Mouse (Mus musculus): ENCODE data around the gene Pxylp1. TPM values are rescaled to one million over a fixed set of nuclear protein-coding genes. Genes with fewer than 3 reads are reported as not detected.

The Pxylp1 gene
- total RNA-seq, 1 experiment from 2014 or later = 2.6 TPM

GRCm38 (mm10) chr9:96833606-96834005, 58.9 kb downstream of the Pxylp1 start:
- ATAC-seq (ENCODE audit: extremely low read depth, insufficient number of reproducible peaks, low FRiP score, poor library complexity, severe bottlenecking) = no peak

GRCm38 (mm10) chr9:96832516-96832915, 60.0 kb downstream of the Pxylp1 start:
- ATAC-seq (ENCODE audit: extremely low read depth, insufficient number of reproducible peaks, low FRiP score, poor library complexity, severe bottlenecking) = no peak

GRCm38 (mm10) chr9:96830856-96831359, 61.6 kb downstream of the Pxylp1 start:
- ATAC-seq (ENCODE audit: extremely low read depth, insufficient number of reproducible peaks, low FRiP score, poor library complexity, severe bottlenecking) = no peak

- no peak for ATAC-seq (ENCODE audit: extremely low read depth, insufficient number of reproducible peaks, low FRiP score, poor library complexity, severe bottlenecking)
Measured at GRCm38 (mm10) chr9:96829682-96830081, 62.8 kb downstream of the Pxylp1 start.

GRCm38 (mm10) chr9:96828071-96828470, 64.4 kb downstream of the Pxylp1 start:
- no peak for ATAC-seq (ENCODE audit: extremely low read depth, insufficient number of reproducible peaks, low FRiP score, poor library complexity, severe bottlenecking)

- ATAC-seq (ENCODE audit: extremely low read depth, insufficient number of reproducible peaks, low FRiP score, poor library complexity, severe bottlenecking) = no peak
Measured at GRCm38 (mm10) chr9:96827002-96827785, 65.3 kb downstream of the Pxylp1 start.

- ATAC-seq (ENCODE audit: extremely low read depth, insufficient number of reproducible peaks, low FRiP score, poor library complexity, severe bottlenecking) = no peak
Measured at GRCm38 (mm10) chr9:96824857-96825256, 67.6 kb downstream of the Pxylp1 start.

GRCm38 (mm10) chr9:96824026-96824425, 68.4 kb downstream of the Pxylp1 start:
- ATAC-seq (ENCODE audit: extremely low read depth, insufficient number of reproducible peaks, low FRiP score, poor library complexity, severe bottlenecking) = no peak

- ATAC-seq (ENCODE audit: extremely low read depth, insufficient number of reproducible peaks, low FRiP score, poor library complexity, severe bottlenecking) = no peak
Measured at GRCm38 (mm10) chr9:96823541-96823940, 68.9 kb downstream of the Pxylp1 start.

- no peak for ATAC-seq (ENCODE audit: extremely low read depth, insufficient number of reproducible peaks, low FRiP score, poor library complexity, severe bottlenecking)
Measured at GRCm38 (mm10) chr9:96823005-96823404, 69.5 kb downstream of the Pxylp1 start.

GRCm38 (mm10) chr9:96818822-96819481, 73.5 kb downstream of the Pxylp1 start:
- 0 out of 2 replicates have a peak, but pooled peaks have one; percentile 11 for ATAC-seq (ENCODE audit: extremely low read depth, insufficient number of reproducible peaks, low FRiP score, poor library complexity, severe bottlenecking)

- ATAC-seq (ENCODE audit: extremely low read depth, insufficient number of reproducible peaks, low FRiP score, poor library complexity, severe bottlenecking) = peak; percentile 78
Measured at GRCm38 (mm10) chr9:96818128-96818821, 74.2 kb downstream of the Pxylp1 start.

GRCm38 (mm10) chr9:96811996-96812395, 80.5 kb downstream of the Pxylp1 start:
- ATAC-seq (ENCODE audit: extremely low read depth, insufficient number of reproducible peaks, low FRiP score, poor library complexity, severe bottlenecking) = no peak

- ATAC-seq (ENCODE audit: extremely low read depth, insufficient number of reproducible peaks, low FRiP score, poor library complexity, severe bottlenecking) = no peak
Measured at GRCm38 (mm10) chr9:96800131-96800825, 92.2 kb downstream of the Pxylp1 start.

- no peak for ATAC-seq (ENCODE audit: extremely low read depth, insufficient number of reproducible peaks, low FRiP score, poor library complexity, severe bottlenecking)
Measured at GRCm38 (mm10) chr9:96797311-96797710, 95.2 kb downstream of the Pxylp1 start.

- 0 out of 2 replicates have a peak, but pooled peaks have one; percentile 6 for ATAC-seq (ENCODE audit: extremely low read depth, insufficient number of reproducible peaks, low FRiP score, poor library complexity, severe bottlenecking)
Measured at GRCm38 (mm10) chr9:96795399-96795928, 97.0 kb downstream of the Pxylp1 start.

- ATAC-seq (ENCODE audit: extremely low read depth, insufficient number of reproducible peaks, low FRiP score, poor library complexity, severe bottlenecking) = no peak
Measured at GRCm38 (mm10) chr9:96794601-96795000, 97.9 kb downstream of the Pxylp1 start.

GRCm38 (mm10) chr9:96792543-96792942, 99.9 kb downstream of the Pxylp1 start:
- ATAC-seq (ENCODE audit: extremely low read depth, insufficient number of reproducible peaks, low FRiP score, poor library complexity, severe bottlenecking) = no peak
